Mouse (Mus musculus): Measurements from ENCODE around the gene Galnt16. TPM values are rescaled to one million over a fixed set of nuclear protein-coding genes. Genes with fewer than 3 reads are reported as not detected.

Galnt16 gene
- 22.0 and 22.1 TPM in 2 replicates for polyA plus RNA-seq (2021; fragmentation: Nextera tagmentation)
- long read RNA-seq, experiment 1, full-length matches to known transcripts = 123 of 178 reads
- long read RNA-seq, experiment 1, partial matches to known transcripts = 42 of 178 reads
- long read RNA-seq, experiment 1, other reads (novel, unspliced or antisense) = 13 of 178 reads
- long read RNA-seq, experiment 2, transcript Galnt16-201 (15 exons, 3,922 nt) = major isoform, 5 of 39 reads
- long read RNA-seq, experiment 2, partial matches to known transcripts = 1 of 39 reads
- long read RNA-seq, experiment 2, other reads (novel, unspliced or antisense) = 33 of 39 reads

GRCm38 (mm10) chr12:80517977-80518376 is at the start of gene Galnt16:
Gene Galnt16, plus strand, starts transcription at chr12:80518277.

GRCm38 (mm10) chr12:80643693-80644505 is 125.8 kb downstream of the Galnt16 start, which contains the start of the genes Slc39a9 and Erh:
Gene Slc39a9, plus strand, starts transcription at chr12:80643883.
Gene Erh, minus strand, starts transcription at chr12:80644341.

Other genes starting within 250 kb of the Galnt16 start
- gene Dcaf5, start 81.7 kb upstream of the Galnt16 start, polyA plus RNA-seq (2021; fragmentation: Nextera tagmentation) = 12.9 and 15.9 TPM in 2 replicates
- 45.3 and 48.4 TPM in 2 replicates for gene Exd2, start 55.2 kb upstream of the Galnt16 start, polyA plus RNA-seq (2021; fragmentation: Nextera tagmentation)
- 19.7 and 24.0 TPM in 2 replicates for gene Slc39a9, start 125.6 kb downstream of the Galnt16 start, polyA plus RNA-seq (2021; fragmentation: Nextera tagmentation)
- gene Erh, start 126.1 kb downstream of the Galnt16 start, polyA plus RNA-seq (2021; fragmentation: Nextera tagmentation) = 160 and 244 TPM in 2 replicates
- gene Plekhd1, start 174.3 kb downstream of the Galnt16 start, polyA plus RNA-seq (2021; fragmentation: Nextera tagmentation) = 0.77 and 1.6 TPM in 2 replicates
- 1.1 and 1.5 TPM in 2 replicates for gene Ccdc177, start 242.4 kb downstream of the Galnt16 start, polyA plus RNA-seq (2021; fragmentation: Nextera tagmentation)

Data from left cerebral cortex, adult 6 months (tissue).